Mouse (Mus musculus): ENCODE data around the gene Nfil3. TPM values are rescaled to one million over a fixed set of nuclear protein-coding genes. Genes with fewer than 3 reads are reported as not detected.

The Nfil3 gene
- polyA plus RNA-seq, 1 experiment from 2014 or later, result 45.6 TPM

GRCm38 (mm10) chr13:52924457-52924856, 56.4 kb downstream of the Nfil3 start:
- Histone ChIP-seq H3K4me1 (peaks cover 19% of the 10 kb centered on the region), H3K27me3 (no peaks in the 10 kb centered on the region), H3K4me2 (no peak overlapping the region), H3K27ac (no peak overlapping the region), H3K36me3 (no peaks in the 10 kb centered on the region), H3K9me3 (no peaks in the 10 kb centered on the region), H3K4me3 (no peak overlapping the region), H3K9ac (no peak overlapping the region)
- WGBS, result 69% methylated on average over 5 of the region's 5 CpGs
- ATAC-seq (ENCODE audit: insufficient number of reproducible peaks, low FRiP score, low TSS enrichment, low read depth), result no peak

DNA sequence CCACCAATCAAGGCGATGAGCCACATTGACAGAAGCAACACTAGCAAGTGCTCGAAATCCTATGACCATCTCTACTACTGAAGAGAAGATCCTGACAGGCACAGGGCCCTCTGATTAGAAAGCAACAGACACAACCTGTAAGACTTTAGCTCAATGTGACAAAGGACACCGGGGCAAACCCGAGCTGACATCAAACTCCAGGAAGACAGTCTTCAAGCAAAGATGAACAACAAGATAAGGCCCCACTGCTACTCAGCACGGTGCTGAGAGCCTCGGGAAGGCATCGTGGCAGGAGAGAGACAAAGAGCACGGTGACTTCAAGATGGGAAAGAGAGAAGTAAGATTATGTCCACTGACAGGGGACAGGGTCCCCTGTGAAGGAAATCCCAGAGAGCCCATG, 58.9 kb downstream of the Nfil3 start:
- 77% methylated on average over 8 of the region's 8 CpGs for WGBS
- Histone ChIP-seq H3K36me3 (peaks cover 7% of the 10 kb centered on the region; the same call in 1 of the 2 replicates), H3K4me3 (no peak overlapping the region), H3K9me3 (no peaks in the 10 kb centered on the region), H3K27ac (no peak overlapping the region), H3K9ac (no peak overlapping the region), H3K4me1 (peaks cover 5% of the 10 kb centered on the region; the same call in 1 of the 2 replicates), H3K27me3 (no peaks in the 10 kb centered on the region), H3K4me2 (no peak overlapping the region)
- no peak for ATAC-seq (ENCODE audit: insufficient number of reproducible peaks, low FRiP score, low TSS enrichment, low read depth)

DNA sequence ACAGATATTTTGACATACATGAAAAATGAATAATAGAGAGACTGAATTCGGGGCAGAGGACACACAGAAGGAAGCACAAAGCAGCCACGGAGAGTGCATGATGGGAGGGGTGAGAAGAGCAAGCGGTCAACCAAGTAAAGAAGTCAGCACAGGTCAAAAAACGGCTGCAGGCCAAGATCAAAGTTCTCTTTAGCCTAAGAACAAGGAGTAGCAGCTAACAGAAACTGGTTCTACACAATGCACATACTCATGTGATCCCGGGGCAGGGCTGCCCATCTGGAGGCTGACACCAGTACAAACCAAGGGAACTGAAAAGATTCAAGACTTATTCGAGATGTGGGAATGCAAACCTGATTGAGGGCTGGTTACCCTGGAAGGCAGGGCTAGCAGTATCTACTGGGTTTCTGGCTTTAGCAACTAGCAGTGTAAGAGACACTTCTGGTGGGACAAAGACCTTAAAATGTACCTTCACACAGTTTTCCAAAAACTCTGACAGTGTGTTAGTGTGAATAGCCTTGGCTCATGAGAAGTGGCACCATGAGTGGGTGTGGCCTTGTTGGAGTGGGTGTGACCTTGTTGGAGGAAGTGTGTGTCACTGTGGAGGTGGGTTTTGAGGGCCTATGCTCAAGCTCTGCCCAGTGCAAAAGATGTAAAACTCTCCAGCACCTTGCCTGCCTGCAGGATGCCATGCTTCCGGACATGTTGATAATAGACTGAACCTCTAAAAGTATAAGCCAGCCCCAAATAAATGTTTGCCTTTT, 59.6 kb downstream of the Nfil3 start:
- Histone ChIP-seq H3K4me2 (no peak overlapping the region), H3K4me3 (no peak overlapping the region), H3K27me3 (no peaks in the 10 kb centered on the region), H3K4me1 (peaks cover 4% of the 10 kb centered on the region; the same call in 1 of the 2 replicates), H3K36me3 (peaks cover 7% of the 10 kb centered on the region; the same call in 1 of the 2 replicates), H3K9ac (no peak overlapping the region), H3K9me3 (no peaks in the 10 kb centered on the region), H3K27ac (no peak overlapping the region)
- ATAC-seq (ENCODE audit: insufficient number of reproducible peaks, low FRiP score, low TSS enrichment, low read depth), result no peak
- 82% methylated on average over 7 of the region's 7 CpGs for WGBS

GRCm38 (mm10) chr13:52919790-52920352, 61.0 kb downstream of the Nfil3 start:
- H3K4me1 ChIP-seq, result peaks cover 4% of the 10 kb centered on the region; the same call in 1 of the 2 replicates
- no peak overlapping the region for H3K9ac ChIP-seq
- H3K36me3 ChIP-seq, result peaks cover 7% of the 10 kb centered on the region; the same call in 1 of the 2 replicates
- no peaks in the 10 kb centered on the region for H3K27me3 ChIP-seq
- H3K4me3 ChIP-seq, result no peak overlapping the region
- no peaks in the 10 kb centered on the region for H3K9me3 ChIP-seq
- WGBS, result 73% methylated on average over 10 of the region's 10 CpGs
- no peak overlapping the region for H3K4me2 ChIP-seq
- no peak overlapping the region for H3K27ac ChIP-seq
- no peak for ATAC-seq (ENCODE audit: insufficient number of reproducible peaks, low FRiP score, low TSS enrichment, low read depth)

GRCm38 (mm10) chr13:52918333-52918732, 62.5 kb downstream of the Nfil3 start:
- Histone ChIP-seq H3K36me3 (peaks cover 7% of the 10 kb centered on the region; the same call in 1 of the 2 replicates), H3K4me1 (peaks cover 4% of the 10 kb centered on the region; the same call in 1 of the 2 replicates), H3K4me2 (no peak overlapping the region), H3K27me3 (no peaks in the 10 kb centered on the region), H3K4me3 (no peak overlapping the region), H3K9me3 (no peaks in the 10 kb centered on the region), H3K27ac (no peak overlapping the region), H3K9ac (no peak overlapping the region)
- no peak for ATAC-seq (ENCODE audit: insufficient number of reproducible peaks, low FRiP score, low TSS enrichment, low read depth)
- 77% methylated on average over 5 of the region's 5 CpGs for WGBS

Other genes starting within 250 kb of the Nfil3 start
- gene Auh, start 51.4 kb downstream of the Nfil3 start, polyA plus RNA-seq (2015; fragmentation: Nextera tagmentation; extraction: Ambion mirVana), result 39.6 and 41.1 TPM in 2 replicates